Mouse (Mus musculus) thymus, postnatal 14 days (tissue): Measurements from ENCODE around the gene Galntl6.

Experiments used
- DNase-seq: peaks from one replicate; pipeline ENCODE4 v3.0.0; 2021

Galntl6 gene

DNA sequence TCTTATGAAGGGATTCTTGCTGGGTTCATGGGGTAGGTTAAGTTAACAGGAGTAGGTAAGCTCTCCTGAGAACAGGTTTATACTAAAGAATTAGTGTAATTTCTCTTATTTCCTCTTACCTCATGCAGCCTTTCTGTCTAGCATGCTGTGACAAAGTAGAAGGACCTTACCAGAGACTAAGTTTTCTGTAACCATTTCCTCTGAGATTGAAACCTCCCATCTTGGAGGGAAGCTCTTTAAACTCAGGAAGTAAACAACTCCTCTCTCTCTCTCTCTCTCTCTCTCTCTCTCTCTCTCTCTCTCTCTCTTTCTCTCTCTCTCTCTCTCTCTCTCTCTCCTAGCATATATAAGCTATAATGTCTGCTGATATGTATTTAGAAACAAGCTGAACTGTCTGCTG, 1153.6 kb downstream of the Galntl6 start:
- no peak for DNase-seq

DNA sequence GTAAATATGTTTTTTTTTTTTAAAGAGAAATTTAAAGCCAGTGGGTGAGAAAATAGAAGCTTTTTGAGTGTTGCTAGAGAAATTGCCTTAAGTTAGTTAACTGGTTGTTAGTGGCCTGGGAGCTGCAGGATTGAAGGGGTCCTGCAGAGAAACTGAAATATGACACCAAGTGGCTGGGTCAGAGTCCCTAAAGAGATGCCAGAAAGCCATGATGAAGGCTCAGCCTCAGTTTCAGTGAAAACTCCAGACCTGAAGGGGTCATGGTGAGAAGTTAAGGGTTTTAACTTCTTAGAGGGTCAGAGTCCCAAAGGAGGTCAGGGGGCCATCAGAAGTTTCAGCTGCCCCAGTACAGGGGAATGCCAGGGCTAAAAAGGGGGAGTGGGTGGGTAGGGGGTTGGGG, 1155.0 kb downstream of the Galntl6 start:
- DNase-seq = no peak

GRCm38 (mm10) chr8:57754066-57754465, 1158.4 kb downstream of the Galntl6 start:
- DNase-seq = no peak

DNA sequence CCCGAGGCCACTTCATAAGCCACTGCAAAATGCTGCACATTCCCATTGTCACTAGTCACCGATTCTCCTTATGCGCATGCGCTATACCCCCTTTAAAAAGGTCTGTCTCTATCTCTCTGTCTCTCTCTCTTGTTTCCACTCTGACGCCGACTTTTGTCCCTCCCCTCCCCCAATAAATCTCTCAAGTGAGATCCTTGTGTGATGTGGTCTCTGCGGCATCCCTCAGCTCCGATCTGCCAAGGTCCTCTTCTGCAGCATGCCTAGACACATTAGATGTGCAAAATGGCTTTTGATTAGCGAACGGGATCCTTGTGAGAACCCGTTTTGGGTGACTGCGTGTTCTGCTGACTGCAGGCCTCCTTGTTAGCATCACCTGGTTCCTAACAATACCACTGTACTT, 1168.8 kb downstream of the Galntl6 start:
- DNase-seq = no peak

DNA sequence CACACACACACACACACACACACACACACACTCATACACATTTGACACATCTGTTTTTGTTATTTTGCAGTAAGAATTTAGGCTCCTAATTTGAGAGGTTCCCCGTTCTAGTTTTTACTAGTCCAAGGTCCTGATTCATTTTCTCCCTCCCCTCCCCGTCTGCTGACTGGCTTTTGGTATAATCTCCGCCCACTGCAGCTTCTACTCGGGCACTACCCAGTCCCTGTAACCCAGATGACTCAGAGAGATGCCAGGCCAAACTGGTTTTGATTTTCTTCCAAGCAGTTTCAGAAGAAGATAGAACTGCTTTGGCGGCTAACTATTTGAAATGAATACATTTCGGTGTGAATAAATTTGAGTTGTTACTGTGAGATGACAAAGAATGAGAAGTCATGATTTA, 1170.5 kb downstream of the Galntl6 start:
- DNase-seq = no peak

DNA sequence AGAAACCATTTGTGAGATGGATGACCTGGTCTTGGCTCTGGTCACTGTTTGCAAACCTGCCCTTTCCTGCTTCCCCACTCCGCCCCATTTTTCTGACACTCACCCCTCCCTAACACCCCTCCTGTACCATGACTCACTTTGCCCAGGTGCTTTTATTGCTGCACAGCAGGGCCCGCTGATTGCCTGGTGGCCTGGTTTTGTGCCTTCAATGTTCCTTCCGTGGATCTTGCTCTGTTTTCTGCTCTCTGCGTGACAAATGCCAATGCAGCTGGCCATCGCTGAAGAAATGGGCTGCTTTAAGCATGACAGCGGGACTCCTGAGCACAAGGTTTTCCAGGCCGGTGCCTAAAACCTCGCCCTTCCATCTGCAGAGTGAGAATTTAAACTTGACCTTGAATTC, 1171.1 kb downstream of the Galntl6 start:
- DNase-seq = no peak

DNA sequence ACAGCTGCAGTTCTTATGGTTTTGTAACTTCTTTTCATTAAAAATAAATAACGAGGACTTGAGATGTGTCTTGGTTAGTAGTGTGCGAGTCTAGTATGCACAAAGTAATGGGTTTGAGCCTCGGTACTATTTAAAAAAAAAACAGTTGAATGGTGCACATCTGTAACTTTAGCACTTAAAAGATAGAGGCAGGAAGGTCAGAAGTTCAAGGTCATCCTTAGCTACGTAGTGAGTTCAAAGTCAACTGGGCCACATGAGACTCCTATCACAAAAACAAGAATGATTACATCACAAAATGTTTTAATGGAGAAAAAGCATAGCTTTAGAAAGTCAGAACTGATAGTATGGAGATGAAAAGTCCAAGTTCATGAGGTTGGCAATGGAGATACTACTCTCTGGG, 1175.2 kb downstream of the Galntl6 start:
- no peak for DNase-seq

- no peak for DNase-seq
These were observed 1179.6 kb downstream of the Galntl6 start for GRCm38 (mm10) chr8:57732795-57733194.

- no peak for DNase-seq
These were observed 1180.8 kb downstream of the Galntl6 start for GRCm38 (mm10) chr8:57731666-57732065.

DNA sequence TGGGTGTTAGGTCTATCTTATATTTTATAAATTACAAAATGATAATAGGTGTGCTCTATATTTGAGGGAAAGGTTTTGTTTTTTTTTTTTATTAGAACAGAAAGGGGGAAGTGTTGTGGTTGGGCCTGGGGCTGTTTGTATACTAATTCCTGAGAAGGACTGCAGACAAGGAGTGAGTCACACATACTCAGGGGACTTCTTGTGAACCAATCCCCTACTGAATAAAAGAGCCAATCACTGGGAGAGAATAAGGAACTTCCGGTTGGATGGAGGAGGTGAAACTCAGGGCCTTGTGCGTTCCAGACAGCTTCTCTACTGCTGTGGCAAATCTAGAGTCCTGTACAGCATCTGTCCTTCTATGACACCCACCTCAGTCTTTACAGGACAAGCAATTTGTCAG, 1184.2 kb downstream of the Galntl6 start:
- no peak for DNase-seq

DNA sequence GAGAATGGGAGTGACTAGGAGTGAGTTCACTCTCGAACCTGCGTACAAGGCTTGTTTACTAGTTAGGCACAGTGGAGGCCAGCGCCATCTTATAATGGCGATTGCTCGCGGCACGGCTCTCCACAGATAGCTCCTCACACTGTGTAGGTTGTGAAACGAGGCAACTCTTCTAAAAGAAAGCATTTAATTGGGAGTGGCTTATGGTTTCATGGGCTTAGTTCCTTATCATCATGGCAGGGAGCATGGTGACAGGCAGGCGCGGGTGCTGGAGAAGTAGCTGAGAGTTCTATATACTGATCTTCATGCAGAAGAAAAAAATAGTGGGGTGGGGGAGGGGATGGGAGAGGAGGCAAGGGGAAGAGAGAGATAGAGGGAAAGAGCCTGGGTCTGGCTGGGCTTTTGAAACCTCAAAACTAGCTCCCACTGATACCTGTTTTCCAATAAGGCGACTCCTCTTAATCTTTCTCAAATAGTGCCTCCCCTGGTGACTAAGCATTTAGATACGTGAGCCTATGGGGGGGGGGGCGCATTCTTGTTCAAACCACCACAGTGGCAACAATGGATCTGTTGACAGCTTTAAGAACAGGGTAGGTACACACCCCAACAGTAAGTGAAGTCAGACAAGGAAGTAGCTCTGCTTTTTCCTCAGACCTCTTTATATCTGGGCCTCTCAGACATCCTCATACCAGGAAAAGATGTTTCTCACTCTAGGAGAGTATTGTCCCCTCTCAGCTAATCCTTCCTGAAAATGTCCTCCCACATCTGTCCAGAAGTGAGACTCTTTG, 1187.4 kb downstream of the Galntl6 start:
- DNase-seq = no peak
